Mouse (Mus musculus) midbrain, embryonic 12.5 days (tissue): ENCODE results near the gene Rgs14. TPM values are rescaled to one million over a fixed set of nuclear protein-coding genes. Genes with fewer than 3 reads are reported as not detected.
A peak's percentile ranks its signal among the peaks of the same experiment; 100 is the strongest.

Experiments used
- ATAC-seq: fragments of 200-750 bp; cut with Nextera tagmentation; 2 replicates; pipeline ENCODE4 v1.8.0; 2017; ENCODE audit warnings: low read depth, moderate TSS enrichment, moderate library complexity; ENCODE audit not compliant: low FRiP score
- H3K27ac ChIP-seq: fragments of 300-500 bp; sonication (generic); replicated peaks from 2 replicates; pipeline ENCODE4 v1.5.1; 2016; ENCODE audit warnings: mild to moderate bottlenecking
- H3K27me3 ChIP-seq: fragments of 300-500 bp; sonication (generic); 2 replicates; pipeline ENCODE4 v1.6.1; 2016; ENCODE audit warnings: mild to moderate bottlenecking
- H3K36me3 ChIP-seq: fragments of 300-500 bp; sonication (generic); 2 replicates; pipeline ENCODE4 v1.6.1; 2016
- H3K4me1 ChIP-seq: fragments of 300-500 bp; sonication (generic); 2 replicates; pipeline ENCODE4 v1.6.1; 2016
- H3K4me2 ChIP-seq: fragments of 300-500 bp; sonication (generic); replicated peaks from 2 replicates; pipeline ENCODE4 v1.6.1; 2016; ENCODE audit warnings: mild to moderate bottlenecking, moderate library complexity
- H3K4me3 ChIP-seq: fragments of 300-500 bp; sonication (generic); 2 replicates; pipeline ENCODE4 v1.5.1; 2016; ENCODE audit warnings: mild to moderate bottlenecking
- H3K9ac ChIP-seq: fragments of 300-500 bp; sonication (generic); replicated peaks from 2 replicates; pipeline ENCODE4 v1.6.1; 2016; ENCODE audit warnings: mild to moderate bottlenecking, moderate library complexity
- H3K9me3 ChIP-seq: fragments of 300-500 bp; sonication (generic); 2 replicates; pipeline ENCODE4 v1.6.1; 2016; ENCODE audit warnings: mild to moderate bottlenecking
- whole genome bisulfite sequencing: fragments of 180-500 bp; shearing (Covaris S2); methylation state at CpG from one replicate; pipeline ENCODE4 v1.1.7; 2016; 5-methylcytosine and 5-hydroxymethylcytosine counted together
- polyA plus RNA-seq: library from polyadenylated mRNA; unstranded; fragments of >200 nt; fragmentation: Nextera tagmentation; extraction: Ambion mirVana; gene quantifications from 2 replicates; pipeline ENCODE4 v1.2.1, GENCODE M21; 2016

The Rgs14 gene
- polyA plus RNA-seq, 1 experiment from 2014 or later = 0.47 TPM

DNA sequence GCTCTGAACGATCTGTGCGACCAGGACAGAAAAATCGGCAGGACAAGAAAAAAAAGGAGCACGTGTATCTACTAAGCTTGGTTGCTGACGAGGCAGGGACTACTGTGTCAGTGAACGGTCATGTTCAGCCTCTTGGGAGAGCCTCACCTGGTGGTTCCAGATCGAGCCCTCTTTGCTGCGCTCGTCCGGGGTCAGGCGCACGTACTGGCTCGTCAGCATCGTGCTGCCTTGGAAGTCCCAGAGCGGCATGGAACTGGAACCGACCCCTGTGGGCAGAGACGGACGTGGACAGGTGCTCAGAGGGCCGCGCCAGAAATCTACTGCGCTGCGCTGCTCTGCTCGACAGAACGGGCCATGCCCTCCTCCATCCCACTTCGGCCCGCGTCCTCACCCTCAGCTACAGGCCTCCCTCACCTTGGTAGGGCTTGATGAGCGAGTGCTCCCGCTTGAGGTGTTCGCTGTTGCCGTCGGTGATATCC lies 7.5 kb upstream of the Rgs14 start:
- H3K4me2 ChIP-seq = peak overlapping the region; percentile 88
- H3K27ac ChIP-seq = peak overlapping the region; percentile 90
- no peaks in the 10 kb centered on the region for H3K9me3 ChIP-seq
- H3K4me3 ChIP-seq = peak overlapping the region; percentile 85
- peaks cover 21% of the 10 kb centered on the region for H3K4me1 ChIP-seq
- H3K9ac ChIP-seq = peak overlapping the region; percentile 89
- peaks cover 11% of the 10 kb centered on the region for H3K27me3 ChIP-seq
- peaks cover 33% of the 10 kb centered on the region for H3K36me3 ChIP-seq
- peak; percentile 59 for ATAC-seq
- WGBS = under 1% methylated on average over 32 of the region's 32 CpGs

DNA sequence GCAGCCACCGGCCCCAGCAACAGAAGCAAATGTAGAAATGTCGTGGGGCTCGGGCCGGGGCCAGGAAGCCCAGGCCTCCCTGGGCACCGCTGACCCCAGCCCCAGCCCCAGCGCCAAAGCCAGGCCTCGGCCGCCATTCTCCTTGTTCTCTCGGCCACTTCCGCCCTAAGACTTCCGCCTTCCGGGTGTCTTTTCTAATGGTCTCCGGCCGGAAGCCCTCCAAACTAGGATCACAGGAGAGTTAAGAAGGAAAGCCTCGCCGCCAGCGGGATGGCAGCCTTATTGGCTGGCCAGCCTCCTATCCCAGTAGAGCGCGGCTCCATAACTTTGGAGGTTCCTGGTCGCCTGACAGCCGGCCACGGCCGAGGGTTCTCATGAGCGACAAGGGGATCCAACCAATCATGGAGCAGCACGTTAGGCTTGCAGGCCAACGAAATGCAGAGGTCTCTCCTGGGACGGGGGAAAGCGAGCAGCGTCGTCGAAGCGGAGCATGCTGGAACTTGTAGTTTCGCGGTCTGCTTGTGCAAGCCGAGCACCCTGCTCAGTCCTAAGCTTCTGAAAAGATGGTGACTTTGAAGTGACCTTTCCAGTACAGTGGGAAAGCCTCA lies 7.0 kb upstream of the Rgs14 start, which contains the start of gene Lman2:
Gene Lman2, minus strand, starts transcription at position 331 of the 608 bp plus-strand sequence.
- H3K4me2 ChIP-seq = peak within 1 kb of the TSS; percentile 88
- under 1% methylated on average over 35 of the region's 35 CpGs for WGBS
- H3K27ac ChIP-seq = peak within 1 kb of the TSS; percentile 90
- peak within 1 kb of the TSS; percentile 89 for H3K9ac ChIP-seq
- H3K9me3 ChIP-seq = no peaks in the 10 kb centered on the region
- H3K4me3 ChIP-seq = peak within 1 kb of the TSS; percentile 85
- peaks cover 30% of the 10 kb centered on the region for H3K36me3 ChIP-seq
- H3K27me3 ChIP-seq = peaks cover 17% of the 10 kb centered on the region
- peaks cover 21% of the 10 kb centered on the region for H3K4me1 ChIP-seq
- peak; percentile 98 for ATAC-seq

DNA sequence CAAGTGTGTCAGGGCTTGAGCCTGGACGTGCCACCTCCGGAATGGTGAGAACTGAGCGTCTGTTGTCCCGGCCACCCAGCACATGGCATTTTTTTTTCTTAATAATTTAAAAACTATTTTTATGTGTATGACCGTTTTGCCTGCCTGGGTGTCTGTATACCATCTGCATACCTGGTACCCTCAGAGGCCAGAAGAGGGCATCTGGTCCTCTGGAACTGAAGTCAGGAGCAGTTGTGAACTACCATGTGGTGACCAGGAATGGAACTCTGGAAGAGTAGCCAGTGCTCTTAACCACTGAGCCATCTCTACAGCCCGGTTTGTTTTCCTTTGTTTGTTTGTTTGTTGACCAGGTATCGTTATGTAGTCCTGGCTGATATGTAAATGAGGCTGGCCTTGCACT lies 1.1 kb upstream of the Rgs14 start:
- WGBS = 82% methylated on average over 7 of the region's 7 CpGs
- Histone ChIP-seq H3K36me3 (no peaks in the 10 kb centered on the region), H3K9me3 (no peaks in the 10 kb centered on the region), H3K4me2 (no peak overlapping the region), H3K4me1 (no peaks in the 10 kb centered on the region), H3K27me3 (peaks cover 53% of the 10 kb centered on the region), H3K27ac (no peak overlapping the region), H3K9ac (no peak overlapping the region), H3K4me3 (no peak overlapping the region)
- ATAC-seq = no peak

DNA sequence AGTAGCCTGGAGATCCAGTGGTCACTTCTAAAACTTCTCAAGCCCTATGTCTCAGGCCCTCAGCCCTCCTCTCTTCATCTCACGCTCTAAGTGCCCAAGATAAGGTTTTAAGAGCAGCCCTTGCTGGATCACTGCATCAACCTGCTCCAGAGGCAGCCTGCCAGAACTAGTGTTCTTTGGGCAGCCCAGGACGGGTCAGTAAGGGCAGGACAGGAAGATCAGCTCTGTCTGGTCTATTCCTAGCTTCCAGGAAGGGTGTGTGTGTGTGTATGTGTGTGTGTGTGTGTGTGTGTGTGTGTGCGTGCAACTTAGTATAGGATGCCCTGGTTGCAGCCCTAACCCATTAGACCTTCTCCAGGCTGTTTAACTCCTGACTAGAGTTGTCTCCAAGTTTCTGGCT lies 702 bp downstream of the Rgs14 start:
- WGBS = 64% methylated on average over 3 of the region's 3 CpGs
- H3K27me3 ChIP-seq = peaks cover 62% of the 10 kb centered on the region
- H3K4me1 ChIP-seq = no peaks in the 10 kb centered on the region
- H3K27ac ChIP-seq = no peak overlapping the region
- no peak for ATAC-seq
- no peaks in the 10 kb centered on the region for H3K9me3 ChIP-seq
- H3K4me2 ChIP-seq = no peak overlapping the region
- no peak overlapping the region for H3K4me3 ChIP-seq
- no peak overlapping the region for H3K9ac ChIP-seq
- no peaks in the 10 kb centered on the region for H3K36me3 ChIP-seq

DNA sequence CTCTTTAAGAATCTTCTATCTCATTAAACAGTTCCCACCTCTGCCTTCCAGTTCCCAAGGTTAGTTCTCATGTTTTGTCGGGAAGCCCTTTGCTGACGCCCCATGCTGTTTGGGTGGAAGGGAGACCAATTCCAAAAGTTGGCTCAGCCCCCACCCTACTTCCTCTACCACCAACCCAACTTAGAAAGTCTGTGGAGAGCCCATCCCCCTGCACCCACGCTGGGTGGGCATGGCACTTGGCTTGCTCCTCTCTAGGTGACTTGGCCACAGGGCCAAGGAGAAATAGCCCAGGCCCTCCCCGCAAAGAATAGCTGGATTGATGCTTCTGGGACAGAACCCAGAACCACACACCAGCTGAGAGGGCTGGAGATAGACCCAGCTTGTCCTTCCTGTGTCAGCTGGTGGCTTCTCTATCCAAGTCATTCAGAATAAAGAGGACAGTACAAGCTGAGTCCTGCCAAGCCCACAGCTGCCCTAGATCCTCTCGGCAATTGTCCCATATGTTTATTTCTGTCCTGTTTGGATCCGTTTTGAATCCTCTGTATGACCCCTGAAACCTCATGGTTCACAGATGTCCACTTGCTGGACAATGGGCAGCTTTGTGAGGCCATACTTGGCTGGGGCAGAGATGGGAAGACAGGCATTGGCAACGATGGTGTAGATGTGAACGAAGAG lies 1.6 kb downstream of the Rgs14 start:
- H3K36me3 ChIP-seq = no peaks in the 10 kb centered on the region
- no peaks in the 10 kb centered on the region for H3K4me1 ChIP-seq
- H3K4me3 ChIP-seq = no peak overlapping the region
- H3K27ac ChIP-seq = no peak overlapping the region
- H3K9me3 ChIP-seq = no peaks in the 10 kb centered on the region
- 81% methylated on average over 8 of the region's 8 CpGs for WGBS
- ATAC-seq = no peak
- H3K9ac ChIP-seq = no peak overlapping the region
- H3K27me3 ChIP-seq = peaks cover 67% of the 10 kb centered on the region
- H3K4me2 ChIP-seq = no peak overlapping the region

DNA sequence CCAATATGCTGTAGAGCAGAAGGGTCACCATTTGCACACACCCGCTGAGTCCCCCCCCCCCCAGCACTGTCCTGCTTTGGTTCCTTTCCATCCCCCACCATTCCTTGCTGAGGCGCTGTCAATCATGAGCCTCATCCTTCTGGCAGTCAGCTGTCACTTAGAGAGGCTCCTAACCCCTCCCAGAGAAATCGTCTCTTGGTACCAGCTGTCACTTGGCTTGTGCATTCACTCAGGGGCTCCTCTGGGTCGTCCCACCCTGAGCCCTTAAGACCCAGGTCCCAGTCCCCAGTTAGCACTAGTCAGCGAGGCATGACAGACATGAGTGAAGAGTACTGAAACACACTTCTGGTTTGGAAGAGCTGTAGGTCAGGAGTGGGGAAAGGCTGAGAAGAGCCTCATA lies 2.2 kb downstream of the Rgs14 start:
- H3K9me3 ChIP-seq = no peaks in the 10 kb centered on the region
- H3K4me1 ChIP-seq = no peaks in the 10 kb centered on the region
- WGBS = 64% methylated on average over 5 of the region's 5 CpGs
- H3K4me3 ChIP-seq = no peak overlapping the region
- H3K27ac ChIP-seq = no peak overlapping the region
- ATAC-seq = no peak
- H3K9ac ChIP-seq = no peak overlapping the region
- H3K27me3 ChIP-seq = peaks cover 70% of the 10 kb centered on the region
- no peaks in the 10 kb centered on the region for H3K36me3 ChIP-seq
- no peak overlapping the region for H3K4me2 ChIP-seq

DNA sequence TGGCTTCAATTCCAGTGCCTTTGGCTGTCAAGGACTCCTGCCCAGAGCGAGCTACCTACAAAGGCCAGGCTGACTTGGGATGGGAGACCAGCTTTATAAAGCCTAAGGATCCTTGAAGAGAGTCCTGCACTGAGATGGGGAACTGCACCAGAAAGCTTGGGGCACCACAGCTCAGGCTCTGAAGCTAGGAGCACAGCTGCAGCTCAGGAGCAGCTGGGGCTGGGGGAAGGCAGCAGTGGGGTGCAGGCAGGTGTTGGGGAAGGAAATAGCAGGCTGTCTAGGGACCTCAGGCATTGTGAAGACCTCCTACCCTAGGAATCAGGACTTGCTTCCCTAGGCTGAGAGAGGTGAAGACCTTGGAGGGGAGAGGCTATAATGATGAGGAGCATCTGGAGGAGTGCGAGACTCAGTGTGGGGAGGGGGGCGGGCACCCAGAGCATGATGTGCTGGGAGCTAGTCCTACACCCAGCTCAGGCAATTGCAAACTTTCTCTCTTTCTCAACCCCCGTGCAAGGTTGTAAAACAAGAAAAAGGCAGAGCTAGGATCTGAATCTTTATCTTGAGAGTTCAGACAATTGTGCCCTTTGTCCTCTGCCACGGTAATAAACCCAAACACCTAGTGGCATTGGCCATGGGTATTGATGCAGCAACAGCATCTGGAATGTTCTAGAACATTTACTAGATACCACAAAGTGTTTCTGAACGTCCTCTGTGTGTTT lies 4.8 kb downstream of the Rgs14 start:
- Histone ChIP-seq H3K4me3 (no peak overlapping the region), H3K9ac (no peak overlapping the region), H3K4me2 (no peak overlapping the region), H3K36me3 (no peaks in the 10 kb centered on the region), H3K9me3 (no peaks in the 10 kb centered on the region), H3K27ac (no peak overlapping the region), H3K27me3 (peaks cover 83% of the 10 kb centered on the region), H3K4me1 (no peaks in the 10 kb centered on the region)
- no peak for ATAC-seq
- WGBS = 67% methylated on average over 6 of the region's 6 CpGs

DNA sequence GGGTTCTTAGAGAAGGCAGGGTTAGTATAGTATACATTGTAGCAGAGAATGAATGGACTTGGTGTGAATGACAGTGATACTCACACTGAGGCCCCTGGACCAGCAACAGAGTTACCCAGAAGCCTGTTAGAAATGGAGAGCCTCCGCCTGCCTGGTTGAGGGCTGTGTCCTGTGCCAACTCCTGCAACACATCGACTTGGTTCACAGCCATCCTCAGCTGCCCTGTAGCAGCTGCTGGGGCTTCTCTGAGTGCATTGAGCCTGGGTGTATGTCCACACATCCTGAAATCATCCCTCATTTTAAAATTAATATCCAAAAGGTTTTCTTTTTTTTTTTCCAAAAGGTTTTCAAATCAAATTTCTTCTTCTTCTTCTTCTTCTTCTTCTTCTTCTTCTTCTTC lies 6.3 kb downstream of the Rgs14 start:
- ATAC-seq = no peak
- 75% methylated on average over 2 of the region's 2 CpGs for WGBS
- no peaks in the 10 kb centered on the region for H3K9me3 ChIP-seq
- H3K27ac ChIP-seq = no peak overlapping the region
- H3K4me1 ChIP-seq = no peaks in the 10 kb centered on the region
- no peaks in the 10 kb centered on the region for H3K36me3 ChIP-seq
- H3K4me3 ChIP-seq = no peak overlapping the region
- H3K9ac ChIP-seq = no peak overlapping the region
- H3K4me2 ChIP-seq = no peak overlapping the region
- peaks cover 84% of the 10 kb centered on the region for H3K27me3 ChIP-seq

DNA sequence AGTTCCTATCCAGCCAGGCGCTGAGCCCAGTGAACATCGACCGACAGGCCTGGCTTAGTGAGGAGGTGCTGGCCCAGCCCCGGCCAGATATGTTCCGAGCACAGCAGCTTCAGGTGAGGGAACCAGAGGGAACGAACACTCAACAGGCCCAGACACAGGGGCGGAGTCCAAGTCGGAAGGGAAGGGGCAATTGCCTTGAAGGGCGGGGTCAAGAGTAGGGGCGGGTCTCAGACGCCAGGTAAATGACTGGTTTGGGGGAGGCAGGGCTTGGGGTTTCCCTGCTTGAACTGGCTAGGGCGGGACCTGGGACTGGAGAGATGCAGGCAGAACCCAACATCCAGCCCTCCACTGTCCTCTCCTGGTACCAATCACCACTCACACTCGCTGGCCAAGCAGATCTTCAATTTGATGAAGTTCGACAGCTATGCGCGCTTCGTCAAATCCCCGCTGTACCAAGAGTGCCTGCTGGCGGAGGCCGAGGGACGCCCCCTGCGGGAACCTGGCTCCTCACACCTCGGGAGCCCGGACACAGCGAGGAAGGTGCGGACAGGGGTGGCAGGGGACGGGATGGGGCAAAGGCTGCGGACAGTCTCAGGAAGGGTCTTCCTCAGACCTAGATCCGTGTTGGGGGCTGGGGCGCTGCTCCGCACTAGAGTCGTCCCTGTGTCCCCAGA lies 9.5 kb downstream of the Rgs14 start:
- H3K4me3 ChIP-seq = no peak overlapping the region
- H3K9me3 ChIP-seq = no peaks in the 10 kb centered on the region
- no peak overlapping the region for H3K27ac ChIP-seq
- H3K4me2 ChIP-seq = peak overlapping the region; percentile 12; the same call in 1 of the 2 replicates
- no peak overlapping the region for H3K9ac ChIP-seq
- no peaks in the 10 kb centered on the region for H3K36me3 ChIP-seq
- ATAC-seq = no peak
- WGBS = 5% methylated on average over 32 of the region's 32 CpGs
- no peaks in the 10 kb centered on the region for H3K4me1 ChIP-seq
- H3K27me3 ChIP-seq = peaks cover 78% of the 10 kb centered on the region

DNA sequence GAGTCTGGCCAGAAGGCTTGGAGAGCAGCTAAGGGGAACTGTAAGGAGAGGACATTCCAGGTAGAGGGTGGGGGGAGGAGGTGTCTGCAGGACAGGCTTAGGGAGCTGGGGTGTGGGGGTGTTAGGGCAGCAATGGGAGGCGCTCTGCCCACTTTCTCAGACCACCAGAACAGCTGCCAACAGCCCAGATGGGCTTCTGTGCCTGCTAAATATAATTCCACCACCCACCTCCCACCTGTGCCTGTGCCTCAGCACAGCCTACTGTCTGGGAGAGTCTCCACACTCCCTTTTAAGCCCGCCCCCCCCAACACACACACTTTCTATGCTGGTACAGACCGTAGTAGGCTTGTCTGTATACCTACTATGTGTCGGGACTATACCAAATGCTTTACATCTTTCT lies 12.3 kb downstream of the Rgs14 start:
- Histone ChIP-seq H3K27me3 (peaks cover 58% of the 10 kb centered on the region), H3K27ac (no peak overlapping the region), H3K4me1 (no peaks in the 10 kb centered on the region), H3K9me3 (no peaks in the 10 kb centered on the region), H3K36me3 (no peaks in the 10 kb centered on the region), H3K9ac (no peak overlapping the region), H3K4me2 (no peak overlapping the region), H3K4me3 (no peak overlapping the region)
- WGBS = 77% methylated on average over 4 of the region's 4 CpGs
- no peak for ATAC-seq

DNA sequence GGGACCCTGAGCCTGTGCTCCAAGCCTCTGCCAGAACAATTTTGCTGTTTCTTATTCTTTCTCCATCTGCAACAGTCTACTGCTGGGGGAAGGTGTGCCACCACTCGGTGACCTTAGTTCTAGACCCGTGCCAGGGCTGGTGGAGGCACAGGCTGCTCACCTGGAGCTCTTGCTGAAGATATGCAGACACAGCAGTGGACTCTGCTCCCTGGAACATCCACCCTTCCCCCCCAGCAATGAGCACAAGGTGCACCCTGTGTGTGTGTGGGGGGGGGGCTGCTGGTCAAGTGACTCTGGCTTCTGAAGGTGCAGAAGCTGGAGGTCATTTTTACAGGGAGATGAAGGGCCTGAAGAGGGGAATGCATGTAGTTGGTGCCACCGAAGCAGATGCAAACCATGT lies 21.1 kb downstream of the Rgs14 start:
- Histone ChIP-seq H3K27ac (no peak overlapping the region), H3K9me3 (peaks cover 3% of the 10 kb centered on the region; the same call in 1 of the 2 replicates), H3K27me3 (peaks cover 3% of the 10 kb centered on the region), H3K9ac (no peak overlapping the region), H3K4me1 (no peaks in the 10 kb centered on the region), H3K36me3 (no peaks in the 10 kb centered on the region), H3K4me3 (no peak overlapping the region), H3K4me2 (no peak overlapping the region)
- no peak for ATAC-seq
- 93% methylated on average over 3 of the region's 3 CpGs for WGBS

DNA sequence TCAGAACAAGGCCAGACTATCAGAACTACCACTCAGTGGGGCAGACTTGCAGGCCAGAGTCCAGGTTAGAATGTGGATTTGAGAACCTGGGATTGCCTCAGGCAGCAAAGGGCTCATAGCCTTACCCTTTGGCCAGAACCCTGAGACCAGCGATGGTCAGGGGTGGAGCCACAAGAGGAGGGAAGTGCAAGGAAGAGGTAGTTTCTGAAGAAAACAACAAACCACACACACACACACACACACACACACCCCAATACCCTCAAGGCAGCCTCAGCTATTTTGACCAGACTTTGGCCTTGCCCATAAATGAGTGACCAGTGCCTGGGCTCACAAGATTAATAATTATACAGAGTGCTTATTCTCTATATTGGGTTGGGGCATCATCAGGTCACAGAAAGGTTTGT lies 22.1 kb downstream of the Rgs14 start:
- H3K4me3 ChIP-seq = no peak overlapping the region
- no peaks in the 10 kb centered on the region for H3K36me3 ChIP-seq
- ATAC-seq = no peak
- no peak overlapping the region for H3K27ac ChIP-seq
- no peak overlapping the region for H3K4me2 ChIP-seq
- no peaks in the 10 kb centered on the region for H3K4me1 ChIP-seq
- H3K9me3 ChIP-seq = peaks cover 3% of the 10 kb centered on the region; the same call in 1 of the 2 replicates
- H3K9ac ChIP-seq = no peak overlapping the region
- WGBS = 100% methylated on average over 1 of the region's 1 CpGs
- H3K27me3 ChIP-seq = peaks cover 3% of the 10 kb centered on the region
